Mouse (Mus musculus) CH12.LX (cell line): ENCODE measurements at regions not wholly inside any gene's neighbourhood (a gene's known extent, or its start where the extent isn't known, plus 50 kb on each side); places are given as distances from the start of the nearest gene placed in this dataset.

ENCODE experiments used
- DNase-seq: peaks from one replicate; pipeline ENCODE4 v3.0.0-alpha.2; 2013; ENCODE audit errors: extremely low read depth
- H3K27ac ChIP-seq: 2 replicates; pipeline ENCODE4 v1.5.1; 2012; ENCODE audit warnings: low read depth, mild to moderate bottlenecking, control low read depth, moderate library complexity; ENCODE audit not compliant: insufficient read depth
- H3K27me3 ChIP-seq: replicated peaks from 2 replicates; pipeline ENCODE3; 2012; ENCODE audit warnings: inconsistent platforms
- H3K36me3 ChIP-seq, 2 experiments: replicated peaks in 1 of 2; 2 replicates each; pipeline versions ENCODE3 to v1.6.1; 2012; ENCODE audit warnings: inconsistent platforms in 1 of 2, low read length in 1 of 2, mild to moderate bottlenecking in 1 of 2, mixed read lengths in 1 of 2, moderate library complexity in 1 of 2; ENCODE audit not compliant: control insufficient read depth in 1 of 2, insufficient read depth in 1 of 2
- H3K4me1 ChIP-seq, 2 experiments: 2 replicates each; pipeline ENCODE4 v1.6.1; 2012; ENCODE audit warnings: inconsistent platforms in 1 of 2, moderate library complexity in 1 of 2; ENCODE audit not compliant: insufficient read depth in 2 of 2, control insufficient read depth in 1 of 2
- H3K4me2 ChIP-seq: 2 replicates; pipeline ENCODE4 v1.6.1; 2012; ENCODE audit warnings: low read depth, mild to moderate bottlenecking, control low read depth; ENCODE audit not compliant: poor library complexity, insufficient read depth, severe bottlenecking
- H3K4me3 ChIP-seq, 3 experiments: fragments of 150-350 bp in 1 of 3; sonication (generic) in 1 of 3; replicated peaks in 1 of 3; 2 replicates each; pipeline versions ENCODE3 to v1.5.1; 2011 to 2012; ENCODE audit warnings: low read depth in 2 of 3, low read length in 2 of 3, mild to moderate bottlenecking in 2 of 3, moderate library complexity in 2 of 3, control low read depth in 1 of 3, improper control_type of control experiment in 1 of 3, inconsistent platforms in 1 of 3, mixed read lengths in 1 of 3; ENCODE audit not compliant: poor library complexity in 1 of 3
- H3K79me2 ChIP-seq: replicated peaks from 2 replicates; pipeline ENCODE4 v1.6.1; 2012; ENCODE audit warnings: mild to moderate bottlenecking, moderate library complexity; ENCODE audit not compliant: control insufficient read depth, poor library complexity, insufficient read depth, severe bottlenecking; ENCODE audit errors: extremely low read depth
- H3K9ac ChIP-seq: 2 replicates; pipeline ENCODE4 v1.6.1; 2012; ENCODE audit warnings: low read depth, mild to moderate bottlenecking, control low read depth, moderate library complexity; ENCODE audit not compliant: insufficient read depth
- H3K9me3 ChIP-seq: replicated peaks from 2 replicates; pipeline ENCODE3; 2012; ENCODE audit warnings: low read length, inconsistent platforms, mixed read lengths
- BHLHE40 ChIP-seq: IDR thresholded peaks from 2 replicates; pipeline ENCODE4 v1.6.1; 2011; ENCODE audit warnings: mild to moderate bottlenecking, low read depth, low read length, improper control_type of control experiment
- ELF1 ChIP-seq: IDR thresholded peaks from 2 replicates; pipeline ENCODE4 v1.6.1; 2014; ENCODE audit warnings: low read depth, mild to moderate bottlenecking, inconsistent platforms, low read length, improper control_type of control experiment
- ETS1 ChIP-seq: conservative IDR thresholded peaks from 2 replicates; pipeline ENCODE4 v1.6.1; 2012; ENCODE audit warnings: low read depth, mild to moderate bottlenecking, inconsistent platforms, low read length, improper control_type of control experiment, moderate library complexity
- GABPA ChIP-seq: IDR thresholded peaks from 2 replicates; pipeline ENCODE4 v1.6.1; 2012; ENCODE audit warnings: low read depth, low read length, improper control_type of control experiment, inconsistent platforms; ENCODE audit not compliant: insufficient replicate concordance
- JUN ChIP-seq: IDR thresholded peaks from 2 replicates; pipeline ENCODE4 v1.6.1; 2011; ENCODE audit warnings: low read depth, mild to moderate bottlenecking, low read length, improper control_type of control experiment, moderate library complexity; ENCODE audit not compliant: insufficient read depth
- JUND ChIP-seq: conservative IDR thresholded peaks from 2 replicates; pipeline ENCODE4 v1.6.1; 2011; ENCODE audit warnings: low read depth, low read length, improper control_type of control experiment
- MAX ChIP-seq: IDR thresholded peaks from 2 replicates; pipeline ENCODE4 v1.6.1; 2011; ENCODE audit warnings: low read length, improper control_type of control experiment
- NELFE ChIP-seq: IDR thresholded peaks from 2 replicates; pipeline ENCODE4 v1.6.1; 2011; ENCODE audit warnings: low read depth, low read length, improper control_type of control experiment
- PAX5 ChIP-seq: IDR thresholded peaks from 2 replicates; pipeline ENCODE4 v1.6.1; 2012; ENCODE audit warnings: low read length, inconsistent platforms, mixed read lengths
- POLR2A ChIP-seq: IDR thresholded peaks from 2 replicates; pipeline ENCODE4 v1.6.1; 2011; ENCODE audit warnings: low read depth, mild to moderate bottlenecking, improper control_type of control experiment, low read length
- POLR2AphosphoS2 ChIP-seq: IDR thresholded peaks from 2 replicates; pipeline ENCODE4 v1.6.1; 2011; ENCODE audit warnings: low read depth, low read length, improper control_type of control experiment
- RAD21 ChIP-seq: IDR thresholded peaks from 2 replicates; pipeline ENCODE4 v1.6.1; 2011; ENCODE audit warnings: low read depth, mild to moderate bottlenecking, low read length, improper control_type of control experiment, moderate library complexity
- SIN3A ChIP-seq: IDR thresholded peaks from 2 replicates; pipeline ENCODE4 v1.6.1; 2012; ENCODE audit warnings: low read length, improper control_type of control experiment, inconsistent platforms
- SMC3 ChIP-seq: IDR thresholded peaks from 2 replicates; pipeline ENCODE4 v1.6.1; 2011; ENCODE audit warnings: low read depth, low read length, improper control_type of control experiment
- TCF12 ChIP-seq: IDR thresholded peaks from 2 replicates; pipeline ENCODE4 v1.6.1; 2014; ENCODE audit warnings: low read depth, mild to moderate bottlenecking, inconsistent platforms, low read length, improper control_type of control experiment
- UBTF ChIP-seq: IDR thresholded peaks from 2 replicates; pipeline ENCODE4 v1.6.1; 2012; ENCODE audit warnings: low read depth, mild to moderate bottlenecking, inconsistent platforms, low read length, improper control_type of control experiment, moderate library complexity
- USF1 ChIP-seq: IDR thresholded peaks from 2 replicates; pipeline ENCODE4 v1.6.1; 2014; ENCODE audit warnings: low read depth, mild to moderate bottlenecking, inconsistent platforms, low read length, improper control_type of control experiment
- ZC3H11A ChIP-seq: IDR thresholded peaks from 2 replicates; pipeline ENCODE4 v1.6.1; 2012; ENCODE audit warnings: low read depth, mild to moderate bottlenecking, inconsistent platforms, low read length, improper control_type of control experiment
- ZKSCAN1 ChIP-seq: IDR thresholded peaks from 2 replicates; pipeline ENCODE4 v1.6.1; 2012; ENCODE audit warnings: low read depth, inconsistent platforms, low read length, improper control_type of control experiment, borderline replicate concordance
- ZMIZ1 ChIP-seq: IDR thresholded peaks from 2 replicates; pipeline ENCODE4 v1.6.1; 2012; ENCODE audit warnings: low read depth, mild to moderate bottlenecking, inconsistent platforms, low read length, improper control_type of control experiment
- ZNF384 ChIP-seq: IDR thresholded peaks from 2 replicates; pipeline ENCODE4 v1.6.1; 2012; ENCODE audit warnings: low read depth, low read length, improper control_type of control experiment, inconsistent platforms
- dilution Hi-C: fragments of 300-500 bp; cut with MboI; formaldehyde crosslinking; loops from 2 replicates; pipeline ENCODE4 v1.14.3; 2020; ENCODE audit warnings: low sequenced_read_pairs; ENCODE audit not compliant: extremely low pct_unique_long_range_greater_than_20kb, extremely low pct_ligation_motif_present
- in situ Hi-C: fragments of 300-500 bp; cut with MboI; formaldehyde crosslinking; loops from 3 replicates; pipeline ENCODE4 v1.14.3; 2019; ENCODE audit warnings: low sequenced_read_pairs, low pct_ligation_motif_present, low pct_unique_long_range_greater_than_20kb, mixed read lengths

DNA sequence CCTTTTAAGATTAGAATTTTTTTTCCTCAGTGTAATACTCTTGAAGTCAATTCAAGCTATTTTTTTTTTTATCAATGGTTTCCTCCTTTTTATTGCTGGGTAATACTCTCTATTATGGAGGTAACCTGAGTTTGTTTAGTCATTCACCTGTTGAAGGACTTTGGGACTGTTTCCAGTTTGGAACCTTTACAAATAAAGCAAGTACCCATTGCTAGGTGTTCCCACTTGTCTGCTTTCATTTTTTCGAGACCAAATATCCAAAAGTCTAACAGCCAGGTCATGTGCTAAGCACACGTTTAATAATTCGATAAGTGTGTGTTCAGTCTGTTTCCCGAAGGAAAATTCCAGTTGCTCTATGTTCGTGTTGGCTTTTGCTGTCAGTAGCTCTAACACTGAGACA, 67.6 kb downstream of the Lsm3 start:
- dilution Hi-C loops, result no loop called here
- in situ Hi-C loops, result no loop called here
- no peaks in the 10 kb centered on the region; a peak in 1 of 4 replicates for H3K4me1 ChIP-seq
- H3K4me2 ChIP-seq, result no peak overlapping the region
- TF ChIP-seq ELF1 (no peak), PAX5 (no peak), GABPA (no peak), POLR2A (no peak), SMC3 (no peak), USF1 (no peak), ZNF384 (no peak), POLR2AphosphoS2 (no peak), UBTF (no peak), NELFE (no peak), ETS1 (no peak), JUND (no peak), ZKSCAN1 (no peak), JUN (no peak), MAX (no peak), RAD21 (no peak), TCF12 (no peak), BHLHE40 (no peak), ZMIZ1 (no peak)
- H3K27me3 ChIP-seq, result peaks cover 2% of the 10 kb centered on the region
- H3K27ac ChIP-seq, result no peak overlapping the region
- no peak overlapping the region for H3K9ac ChIP-seq
- H3K79me2 ChIP-seq, result no peaks in the 10 kb centered on the region
- H3K4me3 ChIP-seq, result no peak overlapping the region
- no peaks in the 10 kb centered on the region for H3K9me3 ChIP-seq
- no peak for DNase-seq
- no peaks in the 10 kb centered on the region for H3K36me3 ChIP-seq

GRCm38 (mm10) chr6:91585543-91585942, 69.8 kb downstream of the Lsm3 start:
- H3K4me1 ChIP-seq, result no peaks in the 10 kb centered on the region; a peak in 1 of 4 replicates
- in situ Hi-C loops, result no loop called here
- no peaks in the 10 kb centered on the region for H3K36me3 ChIP-seq
- no peak overlapping the region for H3K4me3 ChIP-seq
- dilution Hi-C loops, result no loop called here
- no peak overlapping the region for H3K9ac ChIP-seq
- peaks cover 2% of the 10 kb centered on the region for H3K27me3 ChIP-seq
- H3K27ac ChIP-seq, result no peak overlapping the region
- H3K4me2 ChIP-seq, result no peak overlapping the region
- no peaks in the 10 kb centered on the region for H3K79me2 ChIP-seq
- H3K9me3 ChIP-seq, result no peaks in the 10 kb centered on the region
- no peak for TF ChIP-seq ZC3H11A
- TF ChIP-seq SIN3A, result no peak
- no peak for TF ChIP-seq GABPA
- TF ChIP-seq JUND, result no peak
- DNase-seq, result no peak
